Mouse (Mus musculus) erythroblast, embryonic 14.5 days (primary cell): Measurements from ENCODE around the gene Cat.

ENCODE experiments used
- GATA1 ChIP-seq: IDR thresholded peaks from 2 replicates; pipeline ENCODE4 v1.6.1; 2012; ENCODE audit warnings: low read length, inconsistent platforms, mixed read lengths
- TAL1 ChIP-seq: IDR thresholded peaks from 3 replicates; pipeline ENCODE4 v1.6.1; 2012; ENCODE audit warnings: low read length, inconsistent platforms, mixed read lengths

GRCm38 (mm10) chr2:103450267-103450666 is 34.7 kb downstream of the Cat start:
- TF ChIP-seq TAL1 (no peak), GATA1 (no peak)
